Mouse (Mus musculus): ENCODE measurements around the gene Dcaf4. TPM values are rescaled to one million over a fixed set of nuclear protein-coding genes. Genes with fewer than 3 reads are reported as not detected.

Dcaf4 gene
- polyA plus RNA-seq, 1 experiment from 2014 or later, result 24.0 TPM

DNA sequence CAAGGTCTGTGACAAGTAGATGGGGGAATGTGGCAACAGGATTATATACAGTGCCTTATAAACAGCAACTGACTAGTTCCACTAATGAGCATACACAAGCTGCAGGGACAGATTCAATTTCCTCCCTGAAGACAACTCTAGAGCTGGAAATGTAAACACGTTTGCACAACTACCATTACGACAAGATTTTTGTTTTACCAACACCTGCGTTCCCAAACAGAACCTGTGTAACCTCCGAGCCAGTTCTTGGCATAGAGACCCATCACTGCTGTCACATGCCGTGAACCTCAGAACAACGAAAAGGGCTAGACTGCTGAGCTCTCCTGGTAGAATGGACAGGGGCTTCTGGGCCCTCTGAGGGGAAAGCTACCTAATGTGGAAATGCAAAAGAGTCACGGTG, 23.7 kb downstream of the Dcaf4 start:
- H3K4me3 ChIP-seq (ENCODE audit: low read depth, low read length), result no peak overlapping the region
- ATAC-seq (ENCODE audit: insufficient read depth, low FRiP score, low TSS enrichment) (no peak), DNase-seq (ENCODE audit: low spot score) (no peak)
- H3K4me1 ChIP-seq (ENCODE audit: control insufficient read depth, insufficient read depth, low read length), result no peaks in the 10 kb centered on the region
- H3K27ac ChIP-seq (ENCODE audit: low read depth, low read length), result no peak overlapping the region
- H3K27me3 ChIP-seq (ENCODE audit: control insufficient read depth, insufficient read depth, low read length), result no peaks in the 10 kb centered on the region
- H3K9me3 ChIP-seq (ENCODE audit: control insufficient read depth, low read length), result no peaks in the 10 kb centered on the region
- no peak overlapping the region for H3K4me2 ChIP-seq (ENCODE audit: low read depth)
- H3K36me3 ChIP-seq (ENCODE audit: control insufficient read depth, insufficient read depth, low read length), result peaks cover 18% of the 10 kb centered on the region
- WGBS, result 91% methylated on average over 7 of the region's 7 CpGs
- H3K9ac ChIP-seq (ENCODE audit: low read length), result no peak overlapping the region

DNA sequence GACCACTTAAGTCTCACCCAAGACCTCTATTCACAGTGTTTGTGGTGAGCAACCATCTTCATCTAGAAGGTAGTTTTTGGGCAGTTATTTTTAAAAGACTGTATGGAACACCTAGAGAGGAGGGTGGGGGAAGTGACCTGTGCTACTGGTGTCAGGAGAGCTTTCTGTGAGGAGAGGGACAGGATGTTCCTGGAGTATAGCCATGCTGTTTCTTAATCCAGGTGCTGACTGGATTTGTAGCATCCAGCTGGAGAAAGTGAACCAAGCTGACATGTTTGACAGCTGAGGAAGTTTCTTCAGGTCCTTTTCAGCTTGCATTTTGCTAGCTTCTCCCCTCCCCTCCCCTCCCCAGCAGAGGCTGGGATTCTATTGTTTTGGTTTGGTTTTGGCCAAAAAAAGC, 24.5 kb downstream of the Dcaf4 start:
- Histone ChIP-seq H3K9me3 (ENCODE audit: control insufficient read depth, low read length) (no peaks in the 10 kb centered on the region), H3K36me3 (ENCODE audit: control insufficient read depth, insufficient read depth, low read length) (peaks cover 16% of the 10 kb centered on the region), H3K4me3 (ENCODE audit: low read depth, low read length) (no peak overlapping the region), H3K27me3 (ENCODE audit: control insufficient read depth, insufficient read depth, low read length) (no peaks in the 10 kb centered on the region), H3K27ac (ENCODE audit: low read depth, low read length) (no peak overlapping the region), H3K9ac (ENCODE audit: low read length) (no peak overlapping the region), H3K4me2 (ENCODE audit: low read depth) (no peak overlapping the region), H3K4me1 (ENCODE audit: control insufficient read depth, insufficient read depth, low read length) (no peaks in the 10 kb centered on the region)
- DNase-seq (ENCODE audit: low spot score) (no peak), ATAC-seq (ENCODE audit: insufficient read depth, low FRiP score, low TSS enrichment) (no peak)

DNA sequence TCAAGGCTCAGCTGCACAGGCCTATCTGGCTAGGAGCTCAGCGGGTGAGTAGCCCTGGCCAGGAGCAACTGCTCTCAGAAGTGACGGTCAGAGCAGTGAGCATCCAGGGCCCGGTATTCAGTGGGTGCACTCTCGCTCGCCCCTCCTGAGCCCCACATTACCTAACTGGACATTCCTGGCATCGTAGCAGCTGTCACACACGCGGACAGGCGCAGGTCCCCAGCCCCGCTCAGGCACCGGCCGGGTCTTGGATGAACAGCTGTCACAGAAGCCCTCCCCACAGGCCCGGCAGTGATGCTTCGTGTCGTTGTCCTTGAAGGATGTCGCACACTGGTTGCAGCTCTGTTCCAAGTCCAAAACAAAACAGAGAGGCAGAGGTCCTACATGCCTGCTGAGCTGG, 31.0 kb downstream of the Dcaf4 start:
- no peak overlapping the region for H3K4me3 ChIP-seq (ENCODE audit: low read depth, low read length)
- no peak overlapping the region for H3K9ac ChIP-seq (ENCODE audit: low read length)
- WGBS, result 91% methylated on average over 16 of the region's 16 CpGs
- no peaks in the 10 kb centered on the region for H3K9me3 ChIP-seq (ENCODE audit: control insufficient read depth, low read length)
- H3K4me1 ChIP-seq (ENCODE audit: control insufficient read depth, insufficient read depth, low read length), result no peaks in the 10 kb centered on the region
- H3K36me3 ChIP-seq (ENCODE audit: control insufficient read depth, insufficient read depth, low read length), result peaks cover 27% of the 10 kb centered on the region
- no peak for ATAC-seq (ENCODE audit: insufficient read depth, low FRiP score, low TSS enrichment)
- no peaks in the 10 kb centered on the region for H3K27me3 ChIP-seq (ENCODE audit: control insufficient read depth, insufficient read depth, low read length)
- DNase-seq (ENCODE audit: low spot score), result no peak
- H3K27ac ChIP-seq (ENCODE audit: low read depth, low read length), result no peak overlapping the region
- H3K4me2 ChIP-seq (ENCODE audit: low read depth), result no peak overlapping the region

DNA sequence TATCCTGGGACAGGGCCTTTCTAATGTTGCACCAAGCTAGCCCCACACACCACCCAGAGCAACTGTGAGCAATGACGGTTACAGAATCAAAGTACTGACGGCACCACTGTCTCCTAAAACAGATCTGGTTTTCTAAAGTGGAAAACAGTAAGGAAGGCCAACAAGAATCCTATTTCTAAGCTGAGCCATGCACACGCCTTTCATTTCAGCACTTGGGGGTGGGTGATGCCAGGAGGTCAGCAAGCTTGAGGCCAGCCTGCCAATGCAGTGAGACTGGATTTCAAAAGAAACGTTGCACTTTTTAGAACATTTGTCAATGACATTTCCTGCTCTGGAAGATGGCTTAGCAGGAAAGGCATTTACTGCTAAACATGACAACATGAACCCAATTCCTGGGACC, 33.5 kb downstream of the Dcaf4 start:
- no peaks in the 10 kb centered on the region for H3K9me3 ChIP-seq (ENCODE audit: control insufficient read depth, low read length)

DNA sequence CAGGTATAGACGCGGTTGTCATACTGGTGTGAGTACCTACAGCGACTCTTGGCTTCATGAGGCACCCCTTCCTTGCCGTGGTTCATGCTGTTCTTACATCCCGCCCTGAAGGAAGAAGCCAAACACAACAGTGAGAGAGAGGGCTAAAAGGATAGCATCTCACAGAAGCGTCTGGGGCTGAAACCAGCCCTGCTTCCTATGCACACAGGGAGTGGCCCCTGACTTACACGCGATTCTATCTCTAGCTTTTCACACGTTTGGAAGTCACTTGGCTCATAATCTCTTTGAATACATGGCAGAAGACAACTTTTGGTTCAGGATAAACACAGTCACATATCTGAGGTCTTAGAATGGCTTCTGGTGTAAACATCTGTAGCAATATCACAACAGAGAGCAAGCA, 35.3 kb downstream of the Dcaf4 start:
- H3K9ac ChIP-seq (ENCODE audit: low read length), result no peak overlapping the region
- no peaks in the 10 kb centered on the region for H3K4me1 ChIP-seq (ENCODE audit: control insufficient read depth, insufficient read depth, low read length)
- H3K27me3 ChIP-seq (ENCODE audit: control insufficient read depth, insufficient read depth, low read length), result no peaks in the 10 kb centered on the region
- H3K36me3 ChIP-seq (ENCODE audit: control insufficient read depth, insufficient read depth, low read length), result peaks cover 21% of the 10 kb centered on the region
- WGBS, result 73% methylated on average over 9 of the region's 9 CpGs
- ATAC-seq (ENCODE audit: insufficient read depth, low FRiP score, low TSS enrichment) (no peak), DNase-seq (ENCODE audit: low spot score) (no peak)
- H3K27ac ChIP-seq (ENCODE audit: low read depth, low read length), result no peak overlapping the region
- H3K4me2 ChIP-seq (ENCODE audit: low read depth), result no peak overlapping the region
- H3K9me3 ChIP-seq (ENCODE audit: control insufficient read depth, low read length), result no peaks in the 10 kb centered on the region
- no peak overlapping the region for H3K4me3 ChIP-seq (ENCODE audit: low read depth, low read length)

More for the DNA sequence above, 33.5 kb downstream of the Dcaf4 start:
- no peak for ATAC-seq (ENCODE audit: insufficient read depth, low FRiP score, low TSS enrichment)
- Histone ChIP-seq H3K27me3 (ENCODE audit: control insufficient read depth, insufficient read depth, low read length) (no peaks in the 10 kb centered on the region), H3K27ac (ENCODE audit: low read depth, low read length) (no peak overlapping the region), H3K9ac (ENCODE audit: low read length) (no peak overlapping the region), H3K4me1 (ENCODE audit: control insufficient read depth, insufficient read depth, low read length) (no peaks in the 10 kb centered on the region), H3K4me3 (ENCODE audit: low read depth, low read length) (no peak overlapping the region), H3K36me3 (ENCODE audit: control insufficient read depth, insufficient read depth, low read length) (peaks cover 21% of the 10 kb centered on the region), H3K4me2 (ENCODE audit: low read depth) (no peak overlapping the region)
- DNase-seq (ENCODE audit: low spot score), result no peak
- WGBS, result 91% methylated on average over 4 of the region's 4 CpGs

DNA sequence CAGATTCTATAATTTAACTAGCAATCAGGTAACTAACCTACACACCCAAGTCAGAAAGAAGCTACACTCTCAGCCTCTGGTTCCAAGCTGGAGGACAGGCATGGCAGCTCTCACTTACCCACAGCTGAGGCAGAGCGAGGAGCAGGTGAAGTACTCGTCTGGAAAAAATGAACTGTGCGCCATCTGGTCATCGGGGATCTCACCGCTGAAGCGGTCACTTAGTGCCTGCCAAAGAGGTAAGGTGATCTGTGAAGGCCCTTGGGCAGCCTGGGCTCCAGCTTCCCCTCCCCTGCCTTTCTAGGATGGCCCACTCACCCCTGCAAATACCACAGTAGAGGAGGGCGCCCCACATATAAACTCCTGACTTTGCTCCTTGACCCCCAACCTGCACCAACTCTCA, 38.2 kb downstream of the Dcaf4 start:
- H3K9me3 ChIP-seq (ENCODE audit: control insufficient read depth, low read length), result no peaks in the 10 kb centered on the region
- ATAC-seq (ENCODE audit: insufficient read depth, low FRiP score, low TSS enrichment) (no peak), DNase-seq (ENCODE audit: low spot score) (no peak)
- H3K4me3 ChIP-seq (ENCODE audit: low read depth, low read length), result no peak overlapping the region
- no peak overlapping the region for H3K27ac ChIP-seq (ENCODE audit: low read depth, low read length)
- no peaks in the 10 kb centered on the region for H3K27me3 ChIP-seq (ENCODE audit: control insufficient read depth, insufficient read depth, low read length)
- peaks cover 9% of the 10 kb centered on the region for H3K36me3 ChIP-seq (ENCODE audit: control insufficient read depth, insufficient read depth, low read length)
- H3K4me1 ChIP-seq (ENCODE audit: control insufficient read depth, insufficient read depth, low read length), result no peaks in the 10 kb centered on the region
- H3K4me2 ChIP-seq (ENCODE audit: low read depth), result no peak overlapping the region
- 94% methylated on average over 7 of the region's 7 CpGs for WGBS
- H3K9ac ChIP-seq (ENCODE audit: low read length), result no peak overlapping the region

DNA sequence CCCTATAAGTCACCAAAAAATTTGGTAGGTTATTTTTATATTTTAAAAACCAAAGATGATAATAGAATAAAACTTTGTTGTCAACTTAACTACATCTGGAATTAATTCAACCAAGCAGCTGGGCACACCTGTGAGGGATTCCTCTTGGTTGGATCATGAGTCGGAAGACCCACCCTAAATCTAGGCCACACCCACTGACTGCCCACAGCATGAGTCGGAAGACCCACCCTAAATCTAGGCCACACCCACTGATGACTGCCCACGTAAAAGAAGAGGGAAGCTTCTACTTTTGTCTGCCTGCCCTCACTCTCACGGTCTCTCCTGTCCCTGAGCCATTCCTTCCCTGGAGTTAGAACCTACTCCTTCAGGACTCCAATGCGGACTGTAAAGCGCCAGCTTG, 39.9 kb downstream of the Dcaf4 start:
- Histone ChIP-seq H3K4me1 (ENCODE audit: control insufficient read depth, insufficient read depth, low read length) (no peaks in the 10 kb centered on the region), H3K36me3 (ENCODE audit: control insufficient read depth, insufficient read depth, low read length) (peaks cover 5% of the 10 kb centered on the region), H3K4me3 (ENCODE audit: low read depth, low read length) (no peak overlapping the region), H3K9me3 (ENCODE audit: control insufficient read depth, low read length) (no peaks in the 10 kb centered on the region), H3K4me2 (ENCODE audit: low read depth) (no peak overlapping the region), H3K9ac (ENCODE audit: low read length) (no peak overlapping the region), H3K27me3 (ENCODE audit: control insufficient read depth, insufficient read depth, low read length) (no peaks in the 10 kb centered on the region), H3K27ac (ENCODE audit: low read depth, low read length) (no peak overlapping the region)
- ATAC-seq (ENCODE audit: insufficient read depth, low FRiP score, low TSS enrichment), result no peak
- no peak for DNase-seq (ENCODE audit: low spot score)
- 73% methylated on average over 6 of the region's 6 CpGs for WGBS

DNA sequence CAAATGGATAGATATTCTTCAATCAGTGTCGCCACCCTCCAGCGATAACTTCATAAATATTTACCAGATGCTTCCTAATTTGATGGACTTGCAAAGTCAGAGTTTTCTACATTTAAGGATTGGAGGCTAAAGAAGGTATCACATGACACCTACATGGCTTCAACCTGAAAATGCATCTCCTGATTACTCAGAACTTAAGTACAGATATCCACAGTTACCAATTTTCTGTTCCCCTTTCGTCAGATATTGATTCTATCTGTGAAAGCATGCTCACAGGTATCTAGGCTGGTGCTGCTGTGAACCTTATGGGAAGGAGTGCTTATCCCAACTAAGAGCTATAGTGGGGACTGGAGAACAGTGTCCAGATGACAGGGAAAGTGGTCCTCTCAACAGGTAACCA, 42.3 kb downstream of the Dcaf4 start:
- WGBS, result over 99% methylated on average over 3 of the region's 3 CpGs
- Histone ChIP-seq H3K9ac (ENCODE audit: low read length) (no peak overlapping the region), H3K27ac (ENCODE audit: low read depth, low read length) (no peak overlapping the region)

DNA sequence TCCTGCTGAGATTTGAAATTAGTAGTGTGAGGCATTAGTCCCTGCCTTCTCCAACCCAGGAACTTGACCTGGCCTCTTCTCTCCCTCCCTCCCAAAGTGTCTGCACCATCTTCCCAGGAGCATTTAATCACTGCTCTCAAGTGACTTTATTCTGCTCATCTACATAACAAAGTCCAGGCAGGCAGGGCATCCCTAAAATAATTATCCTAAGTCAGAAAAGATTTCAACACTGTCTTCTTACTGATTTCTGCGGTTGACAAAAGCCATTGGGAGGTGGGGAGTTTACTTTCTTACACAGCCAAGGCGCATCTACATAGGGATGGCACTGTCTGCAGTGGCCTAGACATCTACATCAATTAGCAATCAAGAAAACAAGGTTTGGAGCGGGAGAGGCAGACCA, 49.6 kb downstream of the Dcaf4 start:
- Histone ChIP-seq H3K4me1 (ENCODE audit: control insufficient read depth, insufficient read depth, low read length) (no peaks in the 10 kb centered on the region), H3K4me3 (ENCODE audit: low read depth, low read length) (no peak overlapping the region), H3K9ac (ENCODE audit: low read length) (no peak overlapping the region), H3K27me3 (ENCODE audit: control insufficient read depth, insufficient read depth, low read length) (no peaks in the 10 kb centered on the region), H3K36me3 (ENCODE audit: control insufficient read depth, insufficient read depth, low read length) (peaks cover 7% of the 10 kb centered on the region), H3K4me2 (ENCODE audit: low read depth) (no peak overlapping the region), H3K9me3 (ENCODE audit: control insufficient read depth, low read length) (no peaks in the 10 kb centered on the region), H3K27ac (ENCODE audit: low read depth, low read length) (no peak overlapping the region)
- DNase-seq (ENCODE audit: low spot score) (no peak), ATAC-seq (ENCODE audit: insufficient read depth, low FRiP score, low TSS enrichment) (no peak)
- 76% methylated on average over 3 of the region's 3 CpGs for WGBS

More for the DNA sequence above, 42.3 kb downstream of the Dcaf4 start:
- ATAC-seq (ENCODE audit: insufficient read depth, low FRiP score, low TSS enrichment) (no peak), DNase-seq (ENCODE audit: low spot score) (no peak)
- Histone ChIP-seq H3K4me1 (ENCODE audit: control insufficient read depth, insufficient read depth, low read length) (no peaks in the 10 kb centered on the region), H3K27me3 (ENCODE audit: control insufficient read depth, insufficient read depth, low read length) (no peaks in the 10 kb centered on the region), H3K9me3 (ENCODE audit: control insufficient read depth, low read length) (no peaks in the 10 kb centered on the region), H3K36me3 (ENCODE audit: control insufficient read depth, insufficient read depth, low read length) (peaks cover 2% of the 10 kb centered on the region; the same call in 1 of the 2 replicates), H3K4me3 (ENCODE audit: low read depth, low read length) (no peak overlapping the region), H3K4me2 (ENCODE audit: low read depth) (no peak overlapping the region)
